Mouse (Mus musculus) inflammation-experienced regulatory T-cells (primary cell): ENCODE measurements around the gene Dnali1. TPM values are rescaled to one million over a fixed set of nuclear protein-coding genes. Genes with fewer than 3 reads are reported as not detected.

Source experiments
- polyA plus RNA-seq, 2 experiments: library from polyadenylated mRNA; unstranded; fragments of 100-300 nt; shearing (Covaris generic); gene quantifications; one replicate each; pipeline ENCODE4 v1.2.1; 2017

The Dnali1 gene
- polyA plus RNA-seq: under 1 TPM in 1 of 2 experiments, not detected in 1; 0.31 TPM

GRCm38 (mm10) chr4:125065517-125066307 is at the start of gene Dnali1:
Gene Dnali1, minus strand, starts transcription at chr4:125065703.

GRCm38 (mm10) chr4:125084403-125085345 is 19.2 kb upstream of the Dnali1 start, which contains the start of gene Meaf6:
Gene Meaf6, plus strand, starts transcription at chr4:125085134.

GRCm38 (mm10) chr4:125066490-125067370 is 1.2 kb upstream of the Dnali1 start, which contains the start of gene Snip1:
Gene Snip1, plus strand, starts transcription at chr4:125066672.

DNA sequence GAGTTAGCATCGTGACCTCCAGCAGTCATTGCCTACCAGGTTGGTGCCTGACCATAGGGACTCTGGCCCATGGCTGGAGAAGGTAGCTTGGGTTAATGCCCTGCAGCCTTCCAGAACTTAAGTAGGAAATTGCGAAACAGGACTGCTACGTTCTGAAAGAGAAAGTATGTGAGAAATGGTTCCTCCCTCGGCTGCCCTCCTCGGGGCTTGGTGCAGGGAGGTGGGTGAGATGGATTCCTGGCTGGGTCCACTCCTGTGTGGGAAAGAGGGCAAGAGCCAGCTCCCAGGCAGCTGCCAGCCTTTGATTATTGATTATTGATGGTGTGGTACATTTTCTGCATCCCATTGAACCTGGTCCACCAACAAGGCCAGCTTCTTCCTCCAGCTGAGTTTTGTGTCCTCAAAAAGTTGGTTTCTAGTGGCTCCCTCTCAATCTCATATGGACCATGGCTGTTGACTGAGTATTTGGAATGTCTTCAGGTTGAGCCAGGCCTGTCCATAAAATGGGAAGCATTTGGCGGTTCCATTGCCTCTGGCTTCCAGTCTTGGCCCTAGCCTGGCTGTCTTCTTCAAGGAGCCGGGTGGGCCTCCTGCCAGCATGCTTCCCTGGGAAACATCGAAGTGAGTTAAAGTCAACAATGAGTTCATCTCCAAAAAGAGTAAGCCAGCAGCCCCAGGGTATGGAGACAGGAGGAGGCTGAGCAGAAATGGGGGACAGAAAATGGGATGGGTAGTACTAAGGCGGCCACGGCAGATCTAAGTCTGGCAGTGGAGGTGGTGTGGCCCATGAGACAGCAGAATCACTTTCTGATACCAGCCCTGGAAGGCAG is 49.5 kb downstream of the Dnali1 start, which contains the start of gene Gnl2:
Gene Gnl2, plus strand, starts transcription at position 780 of the 830 bp plus-strand sequence.

Other genes with a start within 250 kb of the Dnali1 start
- gene Yrdc, start 215.0 kb downstream of the Dnali1 start, polyA plus RNA-seq: 100 to 1,000 TPM in 1 of 2 experiments, 10 to 100 TPM in 1; 77.7 to 103 TPM
- 10 to 100 TPM; 20.0 to 21.1 TPM for gene 1110065P20Rik, start 214.5 kb downstream of the Dnali1 start, polyA plus RNA-seq
- gene Maneal, start 203.5 kb downstream of the Dnali1 start, polyA plus RNA-seq: 1 to 10 TPM; 3.8 to 4.4 TPM
- gene Epha10, start 184.8 kb downstream of the Dnali1 start, polyA plus RNA-seq: 1 to 10 TPM in 1 of 2 experiments, under 1 TPM in 1; 0.37 to 1.1 TPM
- 10 to 100 TPM; 12.9 to 13.8 TPM for gene 9930104L06Rik, start 128.7 kb downstream of the Dnali1 start, polyA plus RNA-seq
- gene Cdca8, start 126.4 kb downstream of the Dnali1 start, polyA plus RNA-seq: 10 to 100 TPM in 1 of 2 experiments, 1 to 10 TPM in 1; 7.8 to 10.1 TPM
- gene Rspo1, start 79.3 kb downstream of the Dnali1 start, polyA plus RNA-seq: not detected
- 10 to 100 TPM; 74.4 to 85.0 TPM for gene Gnl2, start 49.1 kb downstream of the Dnali1 start, polyA plus RNA-seq
- 10 to 100 TPM; 38.5 to 40.9 TPM for gene Snip1, start 969 bp upstream of the Dnali1 start, polyA plus RNA-seq
- 10 to 100 TPM; 54.4 to 63.7 TPM for gene Meaf6, start 19.4 kb upstream of the Dnali1 start, polyA plus RNA-seq
- gene Zc3h12a, start 62.1 kb upstream of the Dnali1 start, polyA plus RNA-seq: 10 to 100 TPM; 20.4 to 21.9 TPM